Mouse (Mus musculus): ENCODE data around the gene Chchd10. TPM values are rescaled to one million over a fixed set of nuclear protein-coding genes. Genes with fewer than 3 reads are reported as not detected.

Gene Chchd10
- polyA plus RNA-seq, 1 experiment, result 348 TPM

DNA sequence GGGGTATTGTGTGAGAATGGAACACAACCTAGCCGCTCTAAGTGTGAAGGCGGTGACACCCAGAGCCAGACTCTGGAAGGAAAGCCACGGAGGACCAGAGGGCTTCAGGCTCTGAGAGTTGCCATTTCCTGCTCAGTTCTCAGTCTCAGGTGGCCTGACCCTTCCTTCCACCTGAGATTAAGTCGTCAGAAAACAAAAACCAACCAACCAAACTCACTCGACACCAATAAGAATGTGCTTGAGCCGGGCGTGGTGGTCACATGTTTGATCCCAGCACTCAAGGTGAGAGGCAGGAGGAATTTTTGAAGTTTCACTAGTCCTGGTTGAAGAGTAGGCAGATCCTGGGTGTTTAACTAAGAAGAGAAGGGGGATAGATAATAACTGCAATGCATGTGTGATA, 13.0 kb downstream of the Chchd10 start:
- WGBS, result 62% methylated on average over 7 of the region's 7 CpGs
- DNase-seq (ENCODE audit: low read depth, low spot score), result no peak

DNA sequence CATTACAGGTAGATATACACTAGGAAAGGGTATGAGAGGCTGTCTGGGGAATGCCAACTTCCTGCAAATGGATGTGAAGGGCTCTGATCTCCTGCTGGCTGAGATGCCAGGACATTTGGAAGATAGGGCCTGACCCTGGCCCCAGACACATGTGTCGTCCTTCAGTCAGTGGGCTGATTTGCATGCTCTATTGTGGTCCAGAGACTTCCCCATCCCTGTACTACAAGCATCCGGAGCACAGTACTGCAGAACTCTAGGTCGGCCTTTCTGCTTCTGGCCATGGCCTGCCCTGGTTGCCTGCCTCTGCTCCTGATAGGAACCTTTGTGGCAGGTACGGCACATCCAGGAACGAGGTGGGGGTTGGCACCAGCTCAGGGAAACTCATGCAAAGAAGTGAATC, 15.1 kb downstream of the Chchd10 start:
- 79% methylated on average over 5 of the region's 5 CpGs for WGBS
- DNase-seq (ENCODE audit: low read depth, low spot score), result no peak

DNA sequence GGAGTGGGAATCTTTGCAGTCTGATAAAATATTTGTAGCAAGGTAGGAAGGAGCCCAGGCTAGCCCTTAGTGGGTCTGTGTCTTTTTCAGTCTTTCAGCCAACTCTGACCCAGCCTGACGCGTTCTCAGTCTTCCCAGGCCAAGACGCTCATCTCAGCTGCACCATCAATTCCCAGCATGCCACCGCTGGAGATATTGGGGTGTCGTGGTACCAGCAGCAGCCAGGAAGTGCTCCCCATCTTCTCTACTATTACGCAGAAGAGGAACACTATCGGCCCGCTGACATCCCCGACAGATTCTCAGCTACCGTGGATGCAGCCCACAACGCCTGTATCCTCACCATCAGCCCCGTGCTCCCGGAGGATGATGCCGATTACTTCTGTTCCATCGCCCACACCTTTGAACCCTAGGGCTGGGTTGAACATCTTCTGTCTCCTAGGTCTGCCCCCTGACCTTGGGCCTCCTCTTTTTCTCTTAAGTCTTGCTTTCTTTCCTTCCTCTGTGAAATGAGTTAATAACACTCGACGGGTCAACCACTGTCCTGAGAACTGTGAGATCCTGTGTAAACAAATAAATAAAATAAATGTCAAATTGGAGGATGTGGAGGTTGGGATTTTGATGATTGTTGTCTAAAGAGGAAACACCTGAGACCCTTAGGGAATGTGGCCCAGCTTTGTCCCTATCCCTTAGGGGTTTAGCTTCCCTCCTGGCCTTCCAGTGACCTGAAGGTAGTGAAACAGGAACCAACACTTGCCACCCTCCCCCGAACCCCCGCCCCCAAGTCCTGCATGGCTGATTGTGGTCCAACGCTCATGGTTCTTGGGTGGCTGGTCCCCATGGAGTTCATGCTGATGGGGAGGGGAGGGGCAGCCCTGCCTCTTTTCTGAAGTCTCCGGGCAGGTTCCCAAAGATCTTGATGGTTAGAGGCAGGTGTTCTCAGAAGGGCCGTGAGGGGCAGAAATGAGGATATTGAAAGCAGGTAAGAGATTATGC, 16.4 kb downstream of the Chchd10 start:
- WGBS, result 75% methylated on average over 22 of the region's 22 CpGs
- no peak for DNase-seq (ENCODE audit: low read depth, low spot score)

DNA sequence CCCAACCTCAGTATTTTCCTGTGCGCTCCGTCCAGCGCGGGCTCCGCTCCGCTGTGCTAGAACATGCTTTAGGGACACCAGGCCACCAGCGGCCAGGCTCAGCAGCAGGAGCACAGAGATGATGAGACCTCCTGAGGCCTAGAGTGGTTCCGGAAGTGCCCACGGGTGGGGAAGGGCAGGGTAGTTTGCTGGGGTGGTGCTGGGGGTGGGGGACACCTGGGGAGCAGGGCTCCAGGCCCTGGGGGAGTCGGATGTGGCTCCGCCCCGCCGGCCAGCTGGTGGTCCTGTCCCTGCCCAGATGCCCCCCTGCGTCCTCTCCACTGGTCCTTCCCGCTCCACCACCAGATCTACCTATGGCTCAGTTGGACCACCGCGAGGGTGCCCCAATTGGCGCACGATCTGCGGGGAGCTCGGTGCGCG, 17.9 kb downstream of the Chchd10 start:
- WGBS, result 14% methylated on average over 23 of the region's 23 CpGs
- no peak for DNase-seq (ENCODE audit: low read depth, low spot score)

DNA sequence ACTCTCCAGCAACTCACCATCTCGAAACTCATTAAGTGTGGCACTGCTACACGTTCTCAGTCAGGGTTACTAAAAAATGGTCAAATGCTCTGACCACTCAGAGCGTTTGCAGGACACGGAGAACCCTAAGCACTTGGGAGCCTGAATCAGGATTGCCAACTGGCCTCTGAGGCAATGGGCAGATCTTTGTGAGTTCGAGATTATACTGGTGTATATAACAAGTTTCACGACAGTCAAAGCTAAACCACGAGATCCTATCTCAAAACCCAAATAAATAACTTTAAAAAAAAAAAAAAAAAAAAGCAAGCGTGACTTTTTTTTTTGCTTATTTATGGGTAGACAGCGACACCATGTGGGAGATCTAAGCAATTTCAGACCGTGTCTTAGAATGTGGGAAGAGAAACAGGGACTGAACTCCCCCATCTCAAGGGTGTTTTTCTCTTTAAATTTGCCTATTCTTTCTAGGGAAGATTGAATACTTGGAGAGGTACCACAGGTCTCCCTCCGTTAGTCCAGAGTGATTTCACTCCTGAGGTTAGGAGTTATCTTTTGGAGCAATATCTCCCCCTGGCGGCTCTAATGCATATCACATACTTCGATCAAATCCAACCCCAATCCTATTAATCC, 18.6 kb downstream of the Chchd10 start:
- WGBS, result 1% methylated on average over 13 of the region's 13 CpGs
- no peak for DNase-seq (ENCODE audit: low read depth, low spot score)

DNA sequence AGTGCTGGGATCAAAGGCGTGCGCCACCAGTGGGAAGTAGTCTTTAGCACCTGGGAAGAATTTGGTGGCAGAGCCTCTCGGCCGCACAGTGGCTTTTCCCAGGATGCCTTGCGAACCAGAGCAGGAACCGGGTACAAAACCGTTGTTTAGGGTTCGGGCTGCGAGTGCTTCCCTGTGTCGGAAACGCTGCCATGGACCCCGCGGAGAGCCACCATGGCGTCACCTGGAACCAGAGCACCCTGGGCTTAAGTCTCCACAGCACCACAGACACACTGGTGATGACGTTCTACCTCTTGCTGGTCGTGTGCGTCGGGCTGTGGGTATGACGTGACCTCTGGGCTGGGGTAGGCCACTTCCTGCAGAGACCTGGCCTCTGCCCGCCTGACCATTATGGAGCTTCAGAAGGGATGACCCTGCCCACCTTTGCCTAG, 21.5 kb downstream of the Chchd10 start, which contains the start of gene Gm5134:
Gene Gm5134, plus strand, starts transcription at position 134 of the 431 bp plus-strand sequence.
- 31% methylated on average over 20 of the region's 20 CpGs for WGBS
- DNase-seq (ENCODE audit: low read depth, low spot score), result no peak

DNA sequence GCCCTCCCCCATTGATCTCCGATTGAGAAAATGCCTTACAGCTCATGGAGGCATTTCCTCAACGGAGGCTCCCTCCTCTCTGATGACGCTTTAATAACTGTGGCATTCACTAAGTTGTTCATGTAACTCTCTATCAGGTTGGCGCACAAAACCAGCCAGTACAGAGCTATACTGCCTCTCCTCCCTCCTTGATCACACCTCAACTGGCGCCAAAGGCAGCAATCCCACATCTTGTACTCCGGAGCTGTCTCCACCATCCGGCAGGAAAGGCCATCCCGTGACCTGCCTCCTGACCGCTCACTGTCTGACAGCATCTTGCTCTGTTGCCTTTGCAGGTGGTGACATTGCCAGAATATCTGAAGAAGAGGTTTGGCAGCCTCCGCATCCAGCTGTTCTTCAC, 40.9 kb downstream of the Chchd10 start:
- 88% methylated on average over 10 of the region's 10 CpGs for WGBS
- DNase-seq (ENCODE audit: low read depth, low spot score), result no peak

DNA sequence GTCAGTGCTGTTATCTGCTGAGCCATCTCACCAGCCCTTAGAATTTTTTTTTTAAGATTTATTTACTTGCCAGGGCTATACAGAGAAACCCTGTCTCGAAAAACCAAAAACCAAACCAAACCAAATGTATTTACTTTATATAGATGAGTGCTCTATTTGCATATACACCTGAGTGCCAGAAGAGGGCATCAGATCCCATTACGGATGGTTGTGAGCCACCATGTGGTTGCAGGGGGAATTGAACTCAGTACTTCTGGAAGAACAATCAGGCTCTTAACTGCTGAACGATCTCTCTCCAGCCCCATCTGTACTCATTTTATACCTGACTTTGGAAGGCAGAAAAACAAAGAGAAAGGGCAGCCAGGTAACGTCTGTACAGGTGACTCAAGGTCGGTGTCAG, 42.3 kb downstream of the Chchd10 start:
- DNase-seq (ENCODE audit: low read depth, low spot score), result no peak
- 53% methylated on average over 5 of the region's 5 CpGs for WGBS

DNA sequence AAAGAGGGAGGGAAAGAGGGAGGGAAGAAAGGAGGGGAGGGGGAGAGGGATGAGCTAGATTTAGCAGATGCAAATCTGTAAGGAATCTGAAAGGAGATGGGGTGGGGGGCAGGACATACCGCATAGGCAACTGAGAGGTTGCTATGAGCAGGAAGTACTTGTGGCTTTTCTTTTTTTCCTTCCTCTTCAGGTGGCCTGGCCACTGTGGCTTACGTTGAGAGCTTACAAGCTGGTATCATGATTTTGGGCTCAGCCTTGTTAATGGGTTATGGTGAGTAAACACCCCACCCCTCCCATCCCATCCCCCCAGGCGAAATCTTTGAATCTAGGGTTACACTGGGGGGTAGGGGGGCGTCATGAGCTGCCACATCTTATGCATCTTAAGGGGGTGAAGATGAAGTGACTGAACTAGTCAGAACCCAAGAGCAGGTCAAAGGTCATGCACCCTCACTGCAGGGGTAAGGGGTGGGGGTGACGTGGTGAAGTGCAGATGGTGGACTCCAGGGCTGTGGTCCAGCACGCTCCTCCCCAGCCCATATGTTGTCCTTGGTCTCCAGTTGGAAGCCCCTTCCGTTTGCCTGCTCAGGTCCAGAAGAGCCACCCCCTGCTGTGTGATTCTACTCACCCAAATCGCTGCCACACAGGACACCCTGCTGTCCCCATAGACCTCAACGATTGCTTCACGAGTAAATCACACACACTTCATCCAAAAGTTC, 45.3 kb downstream of the Chchd10 start:
- 44% methylated on average over 10 of the region's 10 CpGs for WGBS
- no peak for DNase-seq (ENCODE audit: low read depth, low spot score)

DNA sequence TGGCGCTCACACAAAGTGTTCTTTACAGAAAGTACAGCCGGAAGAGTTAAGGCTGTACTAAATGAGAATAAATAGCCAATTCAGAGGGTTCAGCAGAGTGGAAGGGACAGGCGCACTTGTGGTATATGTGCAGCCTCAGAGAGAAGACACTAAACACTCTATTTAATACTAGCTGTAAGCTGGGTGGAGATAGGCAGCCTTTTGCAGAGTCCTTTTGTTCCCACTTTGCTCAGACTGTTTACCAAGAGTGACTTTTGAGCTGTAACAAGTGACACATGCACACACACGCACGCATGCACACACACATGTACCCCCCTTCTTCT, 45.9 kb downstream of the Chchd10 start:
- 76% methylated on average over 5 of the region's 5 CpGs for WGBS
- DNase-seq (ENCODE audit: low read depth, low spot score), result no peak

DNA sequence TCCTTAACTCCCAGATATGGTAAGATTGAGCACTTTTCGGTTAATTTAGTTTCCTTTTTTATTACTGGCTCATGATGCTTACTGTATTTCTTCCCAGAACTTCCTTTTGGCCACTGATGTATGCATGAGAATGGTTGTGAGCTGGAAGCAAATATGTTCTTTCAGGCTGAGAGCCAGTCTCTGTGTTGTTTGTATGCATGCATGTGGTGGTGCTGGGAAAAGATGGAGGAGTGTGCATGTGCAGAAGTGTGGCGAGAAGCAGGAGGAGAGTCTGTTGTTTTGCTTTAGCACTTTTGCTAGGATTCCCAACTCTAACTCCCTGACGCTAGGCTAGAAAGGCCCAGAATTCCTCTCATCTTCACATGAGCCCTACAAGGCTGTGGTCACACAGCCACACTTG, 46.5 kb downstream of the Chchd10 start:
- WGBS, result 81% methylated on average over 3 of the region's 3 CpGs
- DNase-seq (ENCODE audit: low read depth, low spot score), result no peak

Other genes with a start within 250 kb of the Chchd10 start
- gene Cabin1, start 168.8 kb upstream of the Chchd10 start, polyA plus RNA-seq (2012; rRNA removed), result 20.3 and 36.0 TPM in 2 replicates
- 81.4 and 104 TPM in 2 replicates for gene Ddt, start 159.7 kb upstream of the Chchd10 start, polyA plus RNA-seq (2012; rRNA removed)
- gene Gm20441, start 152.2 kb upstream of the Chchd10 start, polyA plus RNA-seq (2012; rRNA removed), result 0.48 and 0.58 TPM in 2 replicates
- 48.6 and 59.5 TPM in 2 replicates for gene Gstt3, start 151.7 kb upstream of the Chchd10 start, polyA plus RNA-seq (2012; rRNA removed)
- gene Gstt1, start 134.5 kb upstream of the Chchd10 start, polyA plus RNA-seq (2012; rRNA removed), result 44.8 and 68.1 TPM in 2 replicates
- gene Gstt4, start 110.6 kb upstream of the Chchd10 start, polyA plus RNA-seq (2012; rRNA removed), result not detected in 2 replicates
- 115 and 146 TPM in 2 replicates for gene Gstt2, start 95.7 kb upstream of the Chchd10 start, polyA plus RNA-seq (2012; rRNA removed)
- gene Mif, start 72.9 kb upstream of the Chchd10 start, polyA plus RNA-seq (2012; rRNA removed), result 739 and 807 TPM in 2 replicates
- 39.2 and 101 TPM in 2 replicates for gene Derl3, start 39.7 kb upstream of the Chchd10 start, polyA plus RNA-seq (2012; rRNA removed)
- 41.0 and 48.6 TPM in 2 replicates for gene Smarcb1, start 11.5 kb upstream of the Chchd10 start, polyA plus RNA-seq (2012; rRNA removed)
- 5.3 and 7.6 TPM in 2 replicates for gene Mmp11, start 3.4 kb downstream of the Chchd10 start, polyA plus RNA-seq (2012; rRNA removed)
- 0.30 TPM in 1 of 2 replicates, not detected in the other for gene Gm867, start 7.5 kb downstream of the Chchd10 start, polyA plus RNA-seq (2012; rRNA removed)
- 28.0 and 43.9 TPM in 2 replicates for gene Vpreb3, start 9.9 kb downstream of the Chchd10 start, polyA plus RNA-seq (2012; rRNA removed)
- 0.19 and 0.34 TPM in 2 replicates for gene Gm5134, start 21.4 kb downstream of the Chchd10 start, polyA plus RNA-seq (2012; rRNA removed)
- 6.5 and 9.4 TPM in 2 replicates for gene Zfp280b, start 99.5 kb downstream of the Chchd10 start, polyA plus RNA-seq (2012; rRNA removed)
- gene Slc5a4b, start 177.8 kb downstream of the Chchd10 start, polyA plus RNA-seq (2012; rRNA removed), result 2.2 and 33.6 TPM in 2 replicates
- gene Slc5a4a, start 214.3 kb downstream of the Chchd10 start, polyA plus RNA-seq (2012; rRNA removed), result 4.3 and 38.0 TPM in 2 replicates